Mouse (Mus musculus): Measurements from ENCODE around the gene Wdr24. TPM values are rescaled to one million over a fixed set of nuclear protein-coding genes. Genes with fewer than 3 reads are reported as not detected.

Wdr24 gene
- total RNA-seq, 1 experiment from 2014 or later: 16.5 TPM

- no peak for ATAC-seq (replicated peaks in 1 of 2; ENCODE audit: insufficient read depth in 1 of 2, low FRiP score in 2 of 2, low TSS enrichment in 1 of 2, low read depth in 1 of 2, poor library complexity in 2 of 2, severe bottlenecking in 2 of 2)
Measured at GRCm38 (mm10) chr17:25827546-25828222, 4.3 kb downstream of the Wdr24 start.

- no peak for ATAC-seq (replicated peaks in 1 of 2; ENCODE audit: insufficient read depth in 1 of 2, low FRiP score in 2 of 2, low TSS enrichment in 1 of 2, low read depth in 1 of 2, poor library complexity in 2 of 2, severe bottlenecking in 2 of 2)
Measured at GRCm38 (mm10) chr17:25828223-25828594, 4.8 kb downstream of the Wdr24 start.

GRCm38 (mm10) chr17:25828712-25829557 is 5.5 kb downstream of the Wdr24 start, which contains the start of gene Jmjd8:
Jmjd8 (plus strand) TSS chr17:25828867.
- peak in 1 of 2 experiments; percentile 37; a peak in 3 of 4 replicates for ATAC-seq (replicated peaks in 1 of 2; ENCODE audit: insufficient read depth in 1 of 2, low FRiP score in 2 of 2, low TSS enrichment in 1 of 2, low read depth in 1 of 2, poor library complexity in 2 of 2, severe bottlenecking in 2 of 2)

GRCm38 (mm10) chr17:25829558-25830017 is 6.2 kb downstream of the Wdr24 start:
- ATAC-seq (replicated peaks in 1 of 2; ENCODE audit: insufficient read depth in 1 of 2, low FRiP score in 2 of 2, low TSS enrichment in 1 of 2, low read depth in 1 of 2, poor library complexity in 2 of 2, severe bottlenecking in 2 of 2): no peak

- ATAC-seq (replicated peaks in 1 of 2; ENCODE audit: insufficient read depth in 1 of 2, low FRiP score in 2 of 2, low TSS enrichment in 1 of 2, low read depth in 1 of 2, poor library complexity in 2 of 2, severe bottlenecking in 2 of 2): no peak
Measured at GRCm38 (mm10) chr17:25830200-25830753, 6.8 kb downstream of the Wdr24 start.

- ATAC-seq (replicated peaks in 1 of 2; ENCODE audit: insufficient read depth in 1 of 2, low FRiP score in 2 of 2, low TSS enrichment in 1 of 2, low read depth in 1 of 2, poor library complexity in 2 of 2, severe bottlenecking in 2 of 2): no peak
Measured at GRCm38 (mm10) chr17:25830806-25831431, 7.5 kb downstream of the Wdr24 start.

- ATAC-seq (replicated peaks in 1 of 2; ENCODE audit: insufficient read depth in 1 of 2, low FRiP score in 2 of 2, low TSS enrichment in 1 of 2, low read depth in 1 of 2, poor library complexity in 2 of 2, severe bottlenecking in 2 of 2): no peak
Measured at GRCm38 (mm10) chr17:25831451-25832281, 8.2 kb downstream of the Wdr24 start.

GRCm38 (mm10) chr17:25832436-25833290 is 9.2 kb downstream of the Wdr24 start:
- peak; percentile 81 to 86 for ATAC-seq (replicated peaks in 1 of 2; ENCODE audit: insufficient read depth in 1 of 2, low FRiP score in 2 of 2, low TSS enrichment in 1 of 2, low read depth in 1 of 2, poor library complexity in 2 of 2, severe bottlenecking in 2 of 2)

GRCm38 (mm10) chr17:25833291-25833663 is 9.8 kb downstream of the Wdr24 start, which contains the start of gene Stub1:
Stub1 (minus strand) TSS chr17:25833404.
- ATAC-seq (replicated peaks in 1 of 2; ENCODE audit: insufficient read depth in 1 of 2, low FRiP score in 2 of 2, low TSS enrichment in 1 of 2, low read depth in 1 of 2, poor library complexity in 2 of 2, severe bottlenecking in 2 of 2): peak; percentile 14 to 33; a peak in 3 of 4 replicates

GRCm38 (mm10) chr17:25833961-25834594 is 10.7 kb downstream of the Wdr24 start:
- no peak for ATAC-seq (replicated peaks in 1 of 2; ENCODE audit: insufficient read depth in 1 of 2, low FRiP score in 2 of 2, low TSS enrichment in 1 of 2, low read depth in 1 of 2, poor library complexity in 2 of 2, severe bottlenecking in 2 of 2)

- ATAC-seq (replicated peaks in 1 of 2; ENCODE audit: insufficient read depth in 1 of 2, low FRiP score in 2 of 2, low TSS enrichment in 1 of 2, low read depth in 1 of 2, poor library complexity in 2 of 2, severe bottlenecking in 2 of 2): no peak
Measured at GRCm38 (mm10) chr17:25834595-25835222, 11.3 kb downstream of the Wdr24 start.

- ATAC-seq (replicated peaks in 1 of 2; ENCODE audit: insufficient read depth in 1 of 2, low FRiP score in 2 of 2, low TSS enrichment in 1 of 2, low read depth in 1 of 2, poor library complexity in 2 of 2, severe bottlenecking in 2 of 2): no peak
Measured at GRCm38 (mm10) chr17:25835301-25835700, 11.9 kb downstream of the Wdr24 start.

- ATAC-seq (replicated peaks in 1 of 2; ENCODE audit: insufficient read depth in 1 of 2, low FRiP score in 2 of 2, low TSS enrichment in 1 of 2, low read depth in 1 of 2, poor library complexity in 2 of 2, severe bottlenecking in 2 of 2): no peak
Measured at GRCm38 (mm10) chr17:25835816-25836215, 12.4 kb downstream of the Wdr24 start.

- no peak for ATAC-seq (replicated peaks in 1 of 2; ENCODE audit: insufficient read depth in 1 of 2, low FRiP score in 2 of 2, low TSS enrichment in 1 of 2, low read depth in 1 of 2, poor library complexity in 2 of 2, severe bottlenecking in 2 of 2)
Measured at GRCm38 (mm10) chr17:25836397-25837075, 13.1 kb downstream of the Wdr24 start.

- ATAC-seq (replicated peaks in 1 of 2; ENCODE audit: insufficient read depth in 1 of 2, low FRiP score in 2 of 2, low TSS enrichment in 1 of 2, low read depth in 1 of 2, poor library complexity in 2 of 2, severe bottlenecking in 2 of 2): no peak
Measured at GRCm38 (mm10) chr17:25837076-25837410, 13.6 kb downstream of the Wdr24 start, which contains the start of gene Rhbdl1. Rhbdl1 (minus strand) TSS chr17:25837295.

Data from hematopoietic stem cell, adult 5-6 weeks (primary cell).